Mouse (Mus musculus) midbrain, embryonic 14.5 days (tissue): ENCODE measurements around the gene Galnt14. TPM values are rescaled to one million over a fixed set of nuclear protein-coding genes. Genes with fewer than 3 reads are reported as not detected.
A peak's percentile ranks its signal among the peaks of the same experiment; 100 is the strongest.

Experiments used
- ATAC-seq: fragments of 200-750 bp; cut with Nextera tagmentation; 2 replicates; pipeline ENCODE4 v1.8.0; 2017; ENCODE audit warnings: moderate number of reproducible peaks, moderate library complexity; ENCODE audit not compliant: low FRiP score, low TSS enrichment
- DNase-seq: peaks from one replicate; pipeline ENCODE4 v3.0.0-alpha.2; 2015
- H3K27ac ChIP-seq: fragments of 300-500 bp; sonication (generic); replicated peaks from 2 replicates; pipeline ENCODE4 v1.5.1; 2014; ENCODE audit warnings: mild to moderate bottlenecking, low read depth, low read length, moderate library complexity
- H3K27me3 ChIP-seq: fragments of 300-500 bp; sonication (generic); 2 replicates; pipeline ENCODE4 v1.6.1; 2014; ENCODE audit warnings: low read length, control low read depth, mixed read lengths; ENCODE audit not compliant: control insufficient read depth, insufficient read depth
- H3K36me3 ChIP-seq: fragments of 300-500 bp; sonication (generic); 2 replicates; pipeline ENCODE4 v1.6.1; 2014; ENCODE audit warnings: low read length, control low read depth; ENCODE audit not compliant: control insufficient read depth, insufficient read depth
- H3K4me1 ChIP-seq: fragments of 300-500 bp; sonication (generic); 2 replicates; pipeline ENCODE4 v1.6.1; 2014; ENCODE audit warnings: mild to moderate bottlenecking, antibody characterized with exemption, low read length, control low read depth; ENCODE audit not compliant: control insufficient read depth, insufficient read depth
- H3K4me2 ChIP-seq: fragments of 300-500 bp; sonication (generic); 2 replicates; pipeline ENCODE4 v1.6.1; 2014; ENCODE audit warnings: mild to moderate bottlenecking, low read length, moderate library complexity
- H3K4me3 ChIP-seq: fragments of 300-500 bp; sonication (generic); replicated peaks from 2 replicates; pipeline ENCODE4 v1.5.1; 2014; ENCODE audit warnings: low read depth, low read length
- H3K9ac ChIP-seq: fragments of 300-500 bp; sonication (generic); replicated peaks from 2 replicates; pipeline ENCODE4 v1.6.1; 2014; ENCODE audit warnings: mild to moderate bottlenecking, low read length, moderate library complexity
- H3K9me3 ChIP-seq: fragments of 300-500 bp; sonication (generic); 2 replicates; pipeline ENCODE4 v1.6.1; 2016; ENCODE audit warnings: low read length, control low read depth, mixed read lengths; ENCODE audit not compliant: control insufficient read depth
- WGBS: fragments of 180-500 bp; shearing (Covaris S2); extraction: QIAGEN DNeasy Blood & Tissue Kit; methylation state at CpG from one replicate; pipeline ENCODE4 v1.1.7; 2014; 5-methylcytosine and 5-hydroxymethylcytosine counted together
- polyA plus RNA-seq: library from polyadenylated mRNA; unstranded; fragments of >200 nt; fragmentation: Nextera tagmentation; extraction: Ambion mirVana; gene quantifications from 2 replicates; pipeline ENCODE4 v1.2.1, GENCODE M21; 2014

Galnt14 gene
- polyA plus RNA-seq, 1 experiment from 2014 or later = 18.8 TPM

DNA sequence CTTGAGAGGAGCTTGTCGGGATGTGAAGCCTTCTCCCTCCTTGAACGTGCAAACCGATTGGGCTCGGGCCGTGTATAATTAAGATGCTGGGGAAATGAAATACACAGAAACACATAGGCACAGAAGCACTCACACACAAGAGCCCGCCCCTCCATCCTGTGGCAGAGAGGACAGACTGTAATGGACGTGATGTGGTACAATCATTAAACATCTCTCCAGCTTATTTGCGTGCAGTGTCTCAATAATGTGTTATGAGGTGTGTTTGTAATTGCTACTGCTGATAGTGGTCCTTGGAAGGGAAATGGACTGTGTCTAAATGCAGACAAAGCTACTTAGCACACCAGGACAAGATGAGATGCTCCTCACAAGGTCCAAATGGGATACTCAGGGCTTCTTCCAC is 24.0 kb downstream of the Galnt14 start:
- no peak overlapping the region for H3K27ac ChIP-seq
- no peak for ATAC-seq
- no peaks in the 10 kb centered on the region for H3K4me1 ChIP-seq
- H3K36me3 ChIP-seq = no peaks in the 10 kb centered on the region
- no peak for DNase-seq
- H3K4me3 ChIP-seq = no peak overlapping the region
- 80% methylated on average over 8 of the region's 8 CpGs for WGBS
- no peak overlapping the region for H3K4me2 ChIP-seq
- H3K27me3 ChIP-seq = no peaks in the 10 kb centered on the region
- no peaks in the 10 kb centered on the region for H3K9me3 ChIP-seq
- H3K9ac ChIP-seq = no peak overlapping the region

DNA sequence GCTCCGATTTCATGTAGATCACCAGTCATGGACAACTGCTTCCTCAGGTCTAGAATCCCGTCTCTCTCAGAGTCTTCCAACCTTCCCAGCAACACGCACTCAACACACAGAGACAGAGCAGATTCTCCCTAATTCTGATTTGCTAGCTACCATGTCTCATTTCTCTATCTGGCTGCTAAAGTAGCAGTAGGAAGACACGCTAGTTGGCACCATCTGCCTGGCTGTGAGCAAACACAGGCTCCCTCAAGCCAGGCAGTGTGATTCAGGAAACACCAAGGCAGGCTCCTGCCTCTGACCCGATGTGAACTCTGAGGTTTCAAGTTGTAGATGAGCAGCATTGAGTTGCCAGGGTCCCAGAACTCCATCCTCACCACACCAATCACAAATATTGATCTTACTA is 25.5 kb downstream of the Galnt14 start:
- Histone ChIP-seq H3K27me3 (no peaks in the 10 kb centered on the region), H3K9me3 (no peaks in the 10 kb centered on the region), H3K4me3 (no peak overlapping the region), H3K27ac (no peak overlapping the region), H3K9ac (no peak overlapping the region), H3K4me2 (no peak overlapping the region), H3K4me1 (no peaks in the 10 kb centered on the region), H3K36me3 (no peaks in the 10 kb centered on the region)
- WGBS = 80% methylated on average over 5 of the region's 5 CpGs
- DNase-seq = no peak
- ATAC-seq = no peak

DNA sequence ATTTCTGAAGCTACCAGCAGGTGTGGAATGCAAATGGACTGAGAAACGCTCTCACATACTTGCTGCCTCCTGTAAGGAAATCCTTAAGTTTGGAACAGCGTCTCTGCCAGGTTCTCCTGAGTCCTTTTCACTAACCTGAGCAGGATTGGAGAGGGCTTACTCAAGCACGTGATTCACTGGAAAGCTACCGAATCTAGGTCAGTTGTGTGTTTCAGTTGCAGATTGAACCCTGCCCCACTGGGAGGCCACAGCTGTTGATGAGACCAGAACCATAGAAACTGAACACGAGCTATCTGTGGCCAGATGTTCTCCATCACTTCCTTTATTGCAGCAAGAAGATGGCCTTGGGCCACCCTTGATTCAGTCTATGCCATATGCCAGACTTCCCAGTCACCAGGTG is 38.3 kb downstream of the Galnt14 start:
- ATAC-seq = no peak
- no peak for DNase-seq
- H3K4me2 ChIP-seq = no peak overlapping the region
- no peak overlapping the region for H3K9ac ChIP-seq
- no peaks in the 10 kb centered on the region for H3K4me1 ChIP-seq
- no peaks in the 10 kb centered on the region for H3K36me3 ChIP-seq
- H3K4me3 ChIP-seq = no peak overlapping the region
- no peak overlapping the region for H3K27ac ChIP-seq
- WGBS = 74% methylated on average over 5 of the region's 5 CpGs
- no peaks in the 10 kb centered on the region for H3K27me3 ChIP-seq
- no peaks in the 10 kb centered on the region for H3K9me3 ChIP-seq

DNA sequence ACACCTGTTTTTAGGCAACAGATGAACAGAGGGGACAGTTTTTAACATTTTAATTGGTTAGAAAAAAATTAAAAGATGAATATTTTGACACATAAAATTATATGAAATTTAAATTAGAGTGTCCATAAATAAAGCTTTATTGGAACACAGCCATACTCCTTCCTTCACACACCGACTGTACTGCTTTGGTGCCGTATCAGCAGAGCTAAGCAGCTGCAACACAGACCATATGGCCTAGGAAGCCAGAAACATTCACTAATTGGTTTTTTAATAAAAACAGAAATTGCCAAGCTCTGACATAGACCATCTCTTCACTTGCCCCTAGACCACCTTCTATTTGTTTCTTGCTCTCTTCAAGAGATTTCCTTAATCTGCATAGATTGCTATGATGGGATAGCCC is 40.2 kb downstream of the Galnt14 start:
- DNase-seq (no peak), ATAC-seq (no peak)
- no peak overlapping the region for H3K4me3 ChIP-seq
- no peaks in the 10 kb centered on the region for H3K4me1 ChIP-seq
- no peaks in the 10 kb centered on the region for H3K9me3 ChIP-seq
- H3K9ac ChIP-seq = no peak overlapping the region
- no peak overlapping the region for H3K27ac ChIP-seq
- 88% methylated on average over 2 of the region's 2 CpGs for WGBS
- no peak overlapping the region for H3K4me2 ChIP-seq
- no peaks in the 10 kb centered on the region for H3K27me3 ChIP-seq
- H3K36me3 ChIP-seq = no peaks in the 10 kb centered on the region

DNA sequence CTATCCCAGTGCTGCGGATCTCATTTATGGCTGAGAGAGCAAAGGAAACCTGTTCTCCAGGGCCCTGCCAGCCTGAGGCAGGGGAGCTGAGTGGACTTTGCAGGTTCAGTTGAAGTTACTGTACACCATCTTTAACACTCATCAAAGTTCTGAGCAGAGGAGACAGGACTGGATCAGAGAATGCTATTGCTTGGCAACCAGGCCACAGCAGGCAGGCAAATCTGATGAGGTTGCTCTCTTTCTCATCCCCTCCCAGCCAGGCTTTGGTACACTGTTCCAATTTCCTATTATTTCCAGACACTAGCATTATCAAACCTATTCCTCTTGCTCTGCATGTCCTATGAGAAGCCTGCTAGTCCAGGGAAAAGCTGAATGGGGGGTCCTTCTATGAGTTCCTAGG is 41.3 kb downstream of the Galnt14 start:
- no peaks in the 10 kb centered on the region for H3K4me1 ChIP-seq
- no peaks in the 10 kb centered on the region for H3K27me3 ChIP-seq
- no peaks in the 10 kb centered on the region for H3K9me3 ChIP-seq
- H3K9ac ChIP-seq = no peak overlapping the region
- H3K4me2 ChIP-seq = no peak overlapping the region
- H3K36me3 ChIP-seq = no peaks in the 10 kb centered on the region
- H3K27ac ChIP-seq = 0 out of 2 replicates have a peak overlapping the region, but pooled peaks have one; percentile 13
- no peak overlapping the region for H3K4me3 ChIP-seq
- 80% methylated on average over 1 of the region's 1 CpGs for WGBS
- ATAC-seq (peak; percentile 14; the same call in 1 of the 2 replicates), DNase-seq (peak; percentile 35)

DNA sequence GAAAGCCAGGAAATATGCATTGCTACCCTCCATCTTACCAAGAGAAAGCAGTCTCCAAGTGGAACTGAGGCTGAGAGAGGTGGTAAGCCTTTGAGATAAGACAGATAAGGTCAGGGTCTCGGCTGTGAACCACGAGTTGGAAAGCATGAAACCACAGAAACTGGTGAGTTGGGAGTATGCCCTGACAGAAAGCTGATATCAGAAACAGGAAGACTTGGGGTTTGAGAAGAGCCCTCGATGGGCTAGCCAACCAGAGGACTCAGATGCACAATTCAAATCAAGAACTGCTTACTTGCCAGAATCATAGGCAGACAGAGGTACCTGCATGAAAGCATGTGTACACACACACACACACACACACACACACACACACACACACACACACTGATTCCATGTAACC is 47.0 kb downstream of the Galnt14 start:
- no peak overlapping the region for H3K4me2 ChIP-seq
- ATAC-seq = no peak
- H3K4me1 ChIP-seq = no peaks in the 10 kb centered on the region
- H3K27ac ChIP-seq = no peak overlapping the region
- no peak for DNase-seq
- H3K9me3 ChIP-seq = no peaks in the 10 kb centered on the region
- no peak overlapping the region for H3K4me3 ChIP-seq
- no peaks in the 10 kb centered on the region for H3K27me3 ChIP-seq
- no peaks in the 10 kb centered on the region for H3K36me3 ChIP-seq
- H3K9ac ChIP-seq = no peak overlapping the region
- 85% methylated on average over 3 of the region's 3 CpGs for WGBS

DNA sequence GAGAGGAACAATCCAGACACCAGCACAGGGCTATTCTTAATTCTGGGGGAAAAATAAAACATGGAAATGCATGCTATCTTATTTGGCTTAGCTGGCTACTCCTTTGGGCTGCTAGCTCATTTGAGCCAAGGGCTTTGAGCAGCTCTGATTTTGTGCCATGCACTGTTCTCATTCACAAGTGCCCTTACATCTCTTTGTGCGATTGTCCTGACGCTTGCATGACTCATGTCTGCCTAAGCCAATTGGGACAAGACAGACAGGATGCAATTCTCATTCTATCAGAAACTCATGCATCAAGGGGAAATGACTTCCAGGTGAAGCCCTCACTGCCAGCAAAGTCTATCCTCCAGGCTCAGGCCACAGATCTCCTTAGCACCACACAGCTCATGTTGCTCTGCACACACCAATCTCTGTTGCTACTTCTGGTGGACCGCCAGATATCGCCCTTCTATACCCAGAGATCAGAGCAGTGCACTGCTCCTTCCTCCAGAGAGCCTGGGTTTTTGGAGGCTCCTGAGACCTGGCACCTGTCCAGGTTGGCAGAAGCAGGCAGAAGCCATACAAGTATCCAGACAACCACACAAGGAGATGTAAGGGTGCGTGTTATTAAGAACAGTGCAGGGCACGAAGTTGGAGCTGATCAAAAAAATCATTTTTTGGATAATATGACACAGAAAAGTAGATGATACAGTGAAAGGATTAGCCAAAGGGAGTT is 51.4 kb downstream of the Galnt14 start:
- no peak for ATAC-seq
- Histone ChIP-seq H3K9ac (no peak overlapping the region), H3K27ac (no peak overlapping the region), H3K27me3 (no peaks in the 10 kb centered on the region), H3K4me3 (no peak overlapping the region), H3K4me1 (no peaks in the 10 kb centered on the region), H3K36me3 (no peaks in the 10 kb centered on the region), H3K9me3 (no peaks in the 10 kb centered on the region), H3K4me2 (no peak overlapping the region)
- DNase-seq = no peak
- WGBS = 90% methylated on average over 6 of the region's 6 CpGs

DNA sequence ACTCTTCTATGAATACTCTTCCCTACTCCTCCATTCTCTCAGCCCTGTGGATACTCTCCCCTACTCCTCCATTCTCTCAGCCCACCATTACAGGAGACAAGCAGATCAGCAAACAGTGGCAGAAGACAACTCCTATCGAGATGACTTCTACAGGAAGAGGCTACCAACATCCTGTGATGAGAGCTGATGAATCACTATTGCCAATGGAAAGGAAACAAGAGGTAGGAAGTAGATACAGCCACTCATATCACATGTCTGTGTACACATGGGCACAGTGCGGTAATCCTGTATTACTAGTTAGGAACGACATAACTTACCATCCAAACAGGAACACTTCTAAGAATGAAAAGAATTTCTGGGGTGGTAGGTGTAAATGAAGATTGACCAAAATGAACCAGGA is 53.9 kb downstream of the Galnt14 start:
- no peaks in the 10 kb centered on the region for H3K27me3 ChIP-seq
- no peaks in the 10 kb centered on the region for H3K4me1 ChIP-seq
- H3K27ac ChIP-seq = no peak overlapping the region
- H3K9me3 ChIP-seq = no peaks in the 10 kb centered on the region
- no peak for ATAC-seq
- WGBS = 93% methylated on average over 3 of the region's 3 CpGs
- no peak overlapping the region for H3K9ac ChIP-seq
- no peaks in the 10 kb centered on the region for H3K36me3 ChIP-seq
- H3K4me3 ChIP-seq = no peak overlapping the region
- no peak overlapping the region for H3K4me2 ChIP-seq
- DNase-seq = no peak

DNA sequence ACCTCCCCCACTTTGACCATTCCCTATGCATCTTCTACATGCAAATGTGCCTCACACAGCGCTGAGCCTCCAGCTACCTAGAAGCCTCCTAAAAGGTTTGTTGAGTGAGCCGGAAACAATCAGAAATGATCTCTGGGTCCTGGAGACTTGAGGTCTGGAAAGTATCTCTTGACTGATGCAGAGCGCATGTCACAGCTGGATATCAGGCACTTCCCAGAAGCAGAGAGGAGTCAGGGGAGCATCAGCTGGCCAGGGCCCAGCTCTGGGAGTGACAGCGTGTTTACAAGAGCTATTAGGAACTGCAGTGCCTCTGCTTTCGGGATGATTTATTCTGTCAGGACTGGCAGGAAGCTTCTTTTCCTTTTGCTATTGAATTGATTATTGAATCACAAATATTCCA is 56.0 kb downstream of the Galnt14 start:
- H3K4me2 ChIP-seq = no peak overlapping the region
- H3K9ac ChIP-seq = no peak overlapping the region
- no peaks in the 10 kb centered on the region for H3K27me3 ChIP-seq
- H3K36me3 ChIP-seq = no peaks in the 10 kb centered on the region
- H3K4me3 ChIP-seq = no peak overlapping the region
- H3K27ac ChIP-seq = no peak overlapping the region
- WGBS = 61% methylated on average over 5 of the region's 5 CpGs
- ATAC-seq (no peak), DNase-seq (peak; percentile 43)
- H3K4me1 ChIP-seq = no peaks in the 10 kb centered on the region
- no peaks in the 10 kb centered on the region for H3K9me3 ChIP-seq
